Mouse (Mus musculus) testis, postnatal 14 days (tissue): Measurements from ENCODE around the gene Anapc15-ps.

Source experiments
- DNase-seq: peaks from one replicate; pipeline ENCODE4 v3.0.0; 2021; ENCODE audit warnings: low spot score

Gene Anapc15-ps

DNA sequence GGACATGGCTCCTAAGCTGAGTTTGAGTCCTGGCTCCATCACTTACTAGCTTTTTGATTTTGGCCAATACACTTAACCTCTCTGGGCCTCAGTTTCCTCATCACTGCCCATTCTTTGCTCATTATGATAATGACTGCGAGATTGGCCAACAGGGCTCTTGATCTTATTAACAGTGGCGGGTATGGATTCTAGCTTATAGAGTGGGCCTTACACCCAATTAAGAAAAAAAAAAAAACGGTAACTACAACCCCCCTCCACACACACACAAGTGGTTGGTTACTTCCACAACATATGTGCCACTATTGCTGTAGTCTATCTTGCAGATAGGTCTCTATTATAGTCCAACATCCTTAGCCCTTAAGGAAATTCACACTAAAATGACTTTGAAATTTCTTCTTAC lies at the start of gene Anapc15-ps:
TSS of gene Anapc15-ps (minus strand) at position 101 of the 400 bp plus-strand sequence.
- DNase-seq, result no peak

DNA sequence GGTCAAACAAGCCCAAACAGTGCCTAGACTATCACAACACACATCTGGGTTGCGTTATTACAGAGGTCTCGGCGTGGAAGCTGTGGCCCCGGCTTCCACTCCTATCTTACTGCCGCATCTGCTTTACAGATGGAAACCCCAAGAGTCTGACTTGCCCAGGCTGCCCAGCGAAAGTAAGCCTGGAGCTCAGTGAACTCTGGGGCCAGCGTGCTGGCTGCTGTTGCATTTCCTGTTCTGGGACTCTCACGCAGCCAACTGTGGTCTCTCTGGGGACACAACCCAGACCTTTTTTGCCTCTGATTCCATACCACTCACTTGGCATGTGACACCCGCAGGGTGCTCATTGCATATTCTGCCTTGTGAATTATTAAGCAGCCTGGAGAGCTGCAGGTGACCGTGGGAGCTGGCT lies 49.0 kb upstream of the Anapc15-ps start:
- no peak for DNase-seq

- DNase-seq, result no peak
These were observed 47.0 kb upstream of the Anapc15-ps start for GRCm38 (mm10) chr10:95720181-95720798.

- no peak for DNase-seq
These were observed 46.2 kb upstream of the Anapc15-ps start for GRCm38 (mm10) chr10:95719472-95719871.

- DNase-seq, result no peak
These were observed 45.5 kb upstream of the Anapc15-ps start for GRCm38 (mm10) chr10:95718760-95719159.

GRCm38 (mm10) chr10:95717106-95717680 lies 43.9 kb upstream of the Anapc15-ps start:
- no peak for DNase-seq

GRCm38 (mm10) chr10:95715687-95716086 lies 42.4 kb upstream of the Anapc15-ps start:
- no peak for DNase-seq

DNA sequence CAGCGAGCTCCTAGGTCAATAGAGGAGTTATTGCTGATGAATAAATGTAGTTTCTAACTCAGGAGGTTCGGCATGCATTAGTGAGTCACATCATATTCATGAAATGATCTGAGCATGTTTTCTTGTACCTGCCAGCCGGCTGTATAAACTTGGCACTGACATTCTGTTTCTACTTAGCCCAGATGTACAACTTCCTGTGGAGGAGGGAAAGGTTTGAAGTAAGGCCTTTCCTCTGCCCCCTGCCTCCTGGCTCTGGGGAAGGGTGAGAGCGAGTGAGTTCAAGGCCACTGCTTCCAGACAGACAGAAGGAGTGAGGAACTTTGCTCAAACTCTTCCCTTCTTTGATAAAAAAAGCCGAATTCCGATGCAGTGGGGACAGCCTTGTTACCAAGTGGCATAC lies 39.0 kb upstream of the Anapc15-ps start:
- peak; percentile 56 for DNase-seq

DNA sequence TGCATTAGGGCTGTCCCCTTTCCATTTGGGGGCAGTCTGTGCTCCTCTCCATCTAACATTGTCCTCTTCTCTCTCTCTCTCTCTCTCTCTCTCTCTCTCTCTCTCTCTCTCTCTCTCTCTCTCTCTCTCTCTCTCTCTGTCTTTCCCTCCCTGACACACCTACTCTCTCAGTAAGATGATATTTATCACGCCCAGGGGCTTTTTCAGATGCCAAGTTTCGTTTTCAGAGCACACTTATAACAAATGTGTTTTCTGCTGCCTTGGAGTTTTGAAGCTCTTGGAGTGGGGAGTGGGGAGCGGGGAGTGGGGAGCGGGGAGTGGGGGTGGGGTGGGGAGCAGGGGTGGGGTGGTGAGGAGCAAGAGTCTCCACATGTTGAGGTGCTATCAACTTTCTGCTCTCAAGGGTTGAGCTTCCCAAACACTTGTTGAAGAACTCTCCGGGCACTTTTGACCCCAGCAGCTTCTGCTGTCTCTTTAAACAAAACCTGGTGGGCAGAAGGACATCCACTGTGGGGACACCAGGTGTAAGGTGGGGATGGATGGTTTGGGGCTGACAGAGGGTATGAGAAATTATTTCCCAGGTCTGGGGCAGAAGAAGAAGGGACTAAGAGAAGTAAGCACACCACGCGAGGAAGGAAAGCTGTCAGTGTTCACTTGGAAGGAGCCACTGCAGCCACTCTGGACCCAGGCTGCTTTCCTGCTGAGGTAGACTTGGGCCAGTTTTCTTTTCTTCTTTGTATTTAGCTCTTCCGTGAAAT lies 36.8 kb upstream of the Anapc15-ps start:
- DNase-seq, result no peak

- DNase-seq, result no peak
These were observed 36.1 kb upstream of the Anapc15-ps start for GRCm38 (mm10) chr10:95709143-95709880.

- no peak for DNase-seq
These were observed 34.8 kb upstream of the Anapc15-ps start for GRCm38 (mm10) chr10:95708001-95708400.

GRCm38 (mm10) chr10:95706867-95707266 lies 33.6 kb upstream of the Anapc15-ps start:
- DNase-seq, result no peak

GRCm38 (mm10) chr10:95705747-95706146 lies 32.5 kb upstream of the Anapc15-ps start:
- DNase-seq, result no peak

- DNase-seq, result no peak
These were observed 31.6 kb upstream of the Anapc15-ps start for GRCm38 (mm10) chr10:95704847-95705246.

DNA sequence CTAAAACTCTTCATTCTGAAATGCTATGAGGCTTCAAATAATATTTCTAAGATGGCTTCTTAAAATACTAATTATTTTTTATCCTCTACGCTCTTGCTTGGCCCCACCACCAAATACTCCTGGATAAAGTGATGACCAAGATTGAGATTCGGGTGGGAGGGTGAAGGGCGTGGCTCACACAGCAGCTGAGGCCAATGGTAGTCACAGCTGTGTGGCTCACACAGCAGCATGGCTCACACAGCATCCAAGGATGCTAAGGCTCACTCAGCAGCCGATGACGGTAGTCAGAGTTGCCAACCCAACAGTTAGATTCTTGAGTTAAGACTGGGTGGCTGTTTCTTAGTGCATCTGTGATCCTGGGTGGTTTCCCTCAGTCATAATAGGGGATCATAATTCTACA lies 30.5 kb upstream of the Anapc15-ps start:
- no peak for DNase-seq

- no peak for DNase-seq
These were observed 27.2 kb upstream of the Anapc15-ps start for GRCm38 (mm10) chr10:95700422-95700821.

DNA sequence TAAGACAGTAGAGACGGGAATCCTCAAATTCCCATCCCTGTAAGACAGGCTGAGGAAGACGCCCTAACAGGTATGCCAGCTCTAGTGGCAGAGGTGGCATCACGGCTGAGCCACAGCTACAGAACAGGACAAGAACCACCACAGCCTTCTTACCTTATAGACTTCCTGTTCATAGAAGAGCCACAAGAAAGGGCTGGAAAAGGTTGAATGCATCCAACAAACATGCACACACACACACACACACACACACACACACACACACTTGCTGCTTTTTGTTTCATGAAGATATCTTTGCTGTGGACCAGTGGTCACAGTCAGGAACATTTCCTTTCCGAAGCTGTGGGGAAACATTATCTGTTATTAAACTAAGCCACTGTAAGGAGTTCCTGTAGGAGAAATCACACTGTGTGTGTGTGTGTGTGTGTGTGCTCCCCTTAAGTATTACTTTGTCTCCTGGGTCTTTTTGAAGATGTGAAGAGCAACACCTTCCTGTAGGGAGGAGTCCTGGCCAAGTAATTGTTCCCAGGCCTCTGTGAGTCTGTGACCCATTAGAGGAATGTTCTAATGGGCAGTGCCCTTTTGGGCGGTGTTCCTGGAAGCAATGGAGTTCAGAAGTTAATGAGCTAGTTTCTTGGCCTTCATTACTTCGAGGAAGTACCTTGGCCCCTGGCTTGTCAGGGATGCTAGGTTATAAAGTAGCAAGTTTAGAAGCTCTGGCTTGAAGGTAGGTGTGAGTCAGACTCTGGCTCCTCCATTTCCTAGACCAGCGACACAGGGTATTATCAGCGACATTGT lies 25.9 kb upstream of the Anapc15-ps start:
- no peak for DNase-seq

DNA sequence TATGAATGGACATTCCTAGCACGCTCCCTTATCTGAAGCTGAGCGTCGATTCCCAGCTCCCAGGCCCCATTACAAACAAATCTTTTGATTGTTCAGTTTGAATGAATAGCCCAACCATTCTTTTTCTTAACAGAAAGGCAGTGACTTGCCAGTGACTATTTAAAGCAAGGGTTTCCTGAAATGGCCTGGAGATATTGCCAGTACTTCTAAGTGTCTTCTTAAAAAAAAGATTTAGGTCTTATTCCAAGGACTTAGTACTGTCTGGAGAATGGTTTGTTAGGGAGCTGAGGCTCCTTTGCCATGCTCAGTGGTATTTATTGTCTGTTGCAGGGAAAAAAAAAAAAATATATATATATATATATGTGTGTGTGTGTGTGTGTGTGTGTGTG lies 23.0 kb upstream of the Anapc15-ps start:
- no peak for DNase-seq

- no peak for DNase-seq
These were observed 22.5 kb upstream of the Anapc15-ps start for GRCm38 (mm10) chr10:95695603-95696252.

DNA sequence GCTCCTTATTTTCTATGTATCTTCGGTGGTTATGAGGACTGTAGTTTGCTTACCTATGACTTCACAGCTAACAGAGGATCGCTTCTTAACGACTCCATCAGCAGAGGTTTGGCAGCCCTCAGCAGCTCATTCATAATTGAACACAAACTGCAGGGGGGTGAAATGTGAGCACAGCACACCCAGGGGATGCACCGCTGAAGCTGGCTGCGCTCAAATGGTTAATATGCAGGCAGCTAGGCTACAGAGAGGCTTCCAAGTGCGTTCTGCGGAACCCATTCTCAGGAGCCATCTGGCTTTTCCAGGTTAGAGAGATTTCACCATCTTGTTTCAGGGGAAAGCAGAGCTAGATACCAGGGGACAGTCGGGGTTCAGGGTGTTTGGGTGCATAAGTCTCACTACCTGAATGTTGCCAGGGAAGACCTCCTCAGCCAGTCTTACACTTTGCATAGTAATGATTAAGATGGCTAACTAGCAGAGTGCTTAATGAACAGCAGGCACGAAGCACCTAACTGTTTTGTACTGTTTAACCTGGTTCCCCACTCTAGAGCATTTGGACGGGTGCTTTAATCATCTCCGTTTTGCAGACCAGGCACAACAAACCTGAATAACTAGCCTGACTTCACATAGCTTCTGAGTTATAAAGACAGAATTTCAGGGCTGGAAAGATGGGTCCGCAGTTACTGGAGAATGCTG lies 21.5 kb upstream of the Anapc15-ps start:
- no peak for DNase-seq

DNA sequence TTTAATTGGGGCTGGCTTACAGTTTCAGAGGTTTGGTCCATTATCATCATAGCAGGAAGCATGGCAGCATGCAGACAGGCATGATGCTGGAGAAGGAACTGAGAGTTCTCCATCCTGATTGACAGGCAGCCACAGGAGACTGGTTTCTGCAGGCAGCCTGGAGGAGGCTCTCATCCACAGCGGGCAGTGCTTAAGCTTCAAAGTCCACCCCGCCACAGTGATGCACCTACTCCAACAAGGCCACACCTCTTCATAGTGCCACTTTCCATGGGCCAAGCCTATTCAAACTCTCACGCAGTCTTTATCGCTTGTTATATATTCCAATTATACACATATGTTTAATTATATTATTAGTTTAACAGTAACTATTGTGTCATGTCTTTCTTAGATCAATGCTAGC lies 18.1 kb upstream of the Anapc15-ps start:
- no peak for DNase-seq
